Mouse (Mus musculus): ENCODE measurements around the gene Zscan4d. TPM values are rescaled to one million over a fixed set of nuclear protein-coding genes. Genes with fewer than 3 reads are reported as not detected.
"Not testable (repeated sequence)": the region's sequence is repeated elsewhere in the genome, so short reads cannot be mapped to it uniquely, and the experiment has no call there.

Gene Zscan4d
- polyA plus RNA-seq (2012; rRNA removed): not detected in 2 replicates

- DNase-seq (ENCODE audit: low read depth in 1 of 2, low spot score in 2 of 2); H3K36me3 ChIP-seq (ENCODE audit: control insufficient read depth, insufficient read depth, low read length); H3K27me3 ChIP-seq (ENCODE audit: control insufficient read depth, insufficient read depth, low read length); H3K4me3 ChIP-seq (ENCODE audit: extremely low read depth, insufficient read depth, insufficient read length); H3K27ac ChIP-seq (ENCODE audit: insufficient read depth, low read length); H3K4me1 ChIP-seq (ENCODE audit: control insufficient read depth, insufficient read depth, insufficient read length): not testable (repeated sequence)
- WGBS: 83% methylated on average over 4 of the region's 4 CpGs
Observed at GRCm38 (mm10) chr7:11166059-11166458, at the start of gene Zscan4d. Zscan4d (minus strand) TSS chr7:11166159.

DNA sequence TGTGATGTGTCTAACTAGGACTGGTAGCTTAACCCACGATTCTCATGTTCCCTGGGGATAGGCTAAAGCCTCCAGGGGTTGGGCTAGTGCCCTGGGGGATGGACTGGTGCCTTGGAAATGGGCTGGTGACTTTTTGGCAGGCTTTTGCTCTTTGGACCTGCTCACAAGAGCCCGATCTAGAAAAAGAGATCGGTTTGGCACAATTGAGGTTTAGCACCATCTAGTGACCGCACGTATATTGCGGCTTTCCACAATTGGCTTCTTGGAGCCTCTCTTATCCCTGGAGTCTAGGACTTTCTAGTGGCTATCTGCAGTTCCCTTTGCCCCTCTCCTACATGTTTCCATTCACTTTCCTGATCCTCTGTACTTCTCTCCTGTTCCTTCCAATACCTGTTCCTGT, 7.9 kb downstream of the Zscan4d start:
- not testable (repeated sequence) for H3K4me3 ChIP-seq (ENCODE audit: extremely low read depth, insufficient read depth, insufficient read length); H3K4me1 ChIP-seq (ENCODE audit: control insufficient read depth, insufficient read depth, insufficient read length); H3K36me3 ChIP-seq (ENCODE audit: control insufficient read depth, insufficient read depth, low read length); H3K27ac ChIP-seq (ENCODE audit: insufficient read depth, low read length); H3K27me3 ChIP-seq (ENCODE audit: control insufficient read depth, insufficient read depth, low read length); DNase-seq (ENCODE audit: low read depth in 1 of 2, low spot score in 2 of 2)
- 44% methylated on average over 6 of the region's 6 CpGs for WGBS

Other genes with a start within 250 kb of the Zscan4d start
- not detected in 2 replicates for gene Zscan4c, start 160.4 kb downstream of the Zscan4d start, polyA plus RNA-seq (2012; rRNA removed)
- not detected in 2 replicates for gene Zscan4-ps1, start 96.5 kb downstream of the Zscan4d start, polyA plus RNA-seq (2012; rRNA removed)
- gene Zscan4e, start 144.5 kb upstream of the Zscan4d start, polyA plus RNA-seq (2012; rRNA removed): not detected in 2 replicates
- gene Zscan4f, start 231.8 kb upstream of the Zscan4d start, polyA plus RNA-seq (2012; rRNA removed): not detected in 2 replicates

Data from spleen, adult 2 months (tissue).